15 mouse cellular contexts compared by ENCODE assay signal in genomic region chr6:55802686-55803085, GRCm38 (mm10). TPM values are rescaled to one million over a fixed set of nuclear protein-coding genes. Genes with fewer than 3 reads are reported as not detected.
"Had no signal": no experiment of that assay in that cellular context is flagged by ENCODE, and none has a peak within 500 bp of the region (broad histone marks: within the 10 kb centered on the region; RNA-seq: fewer than 3 reads in every experiment).

No protein-coding gene starts in this region.

- H3K27ac ChIP-seq: kidney, embryonic 15.5 days; liver, embryonic 12.5 days; lung, embryonic 15.5 days; macrophage; midbrain, embryonic 13.5 days; neural tube, embryonic 12.5 days; stomach, postnatal 0 days had no signal

- H3K9me3 ChIP-seq: kidney, embryonic 15.5 days; limb, embryonic 12.5 days; liver, embryonic 12.5 days; lung, embryonic 15.5 days; midbrain, embryonic 13.5 days; neural tube, embryonic 12.5 days had no signal

- DNase-seq: kidney, adult 11 months; kidney, postnatal 14 days; lung, postnatal 14 days; thymus, postnatal 14 days had no signal

- H3K4me3 ChIP-seq: kidney, embryonic 15.5 days; limb, embryonic 12.5 days; liver, embryonic 12.5 days; lung, embryonic 15.5 days; midbrain, embryonic 13.5 days; neural tube, embryonic 12.5 days had no signal

- H3K4me1 ChIP-seq: kidney, embryonic 15.5 days; liver, embryonic 12.5 days; lung, embryonic 15.5 days had no signal

- H3K27me3 ChIP-seq: kidney, embryonic 15.5 days; limb, embryonic 12.5 days; liver, embryonic 12.5 days; lung, embryonic 15.5 days; midbrain, embryonic 13.5 days; neural tube, embryonic 12.5 days had no signal

- ATAC-seq: liver, embryonic 12.5 days; midbrain, embryonic 13.5 days had no signal

- H3K9ac ChIP-seq: kidney, embryonic 15.5 days; limb, embryonic 12.5 days; liver, embryonic 12.5 days; lung, embryonic 15.5 days; midbrain, embryonic 13.5 days; neural tube, embryonic 12.5 days had no signal

- H3K36me3 ChIP-seq: kidney, embryonic 15.5 days; limb, embryonic 12.5 days; liver, embryonic 12.5 days; lung, embryonic 15.5 days; midbrain, embryonic 13.5 days; neural tube, embryonic 12.5 days had no signal

- H3K4me2 ChIP-seq: kidney, embryonic 15.5 days; limb, embryonic 12.5 days; liver, embryonic 12.5 days; lung, embryonic 15.5 days; midbrain, embryonic 13.5 days; neural tube, embryonic 12.5 days had no signal

RNA-seq across cellular contexts. Expression of gene Itprid1, which starts 34.0 kb away (rescaled TPM):
- total RNA-seq: megakaryocyte-erythroid progenitor cell, adult 5-6 weeks; neutrophil, adult 5-6 weeks had no signal
- polyA plus RNA-seq: limb, embryonic 12.5 days; liver, embryonic 12.5 days; liver, embryonic 16.5 days; macrophage; midbrain, embryonic 13.5 days; neural tube, embryonic 12.5 days had no signal
